Mouse (Mus musculus): Measurements from ENCODE around the gene Gnpat. TPM values are rescaled to one million over a fixed set of nuclear protein-coding genes. Genes with fewer than 3 reads are reported as not detected.

Gnpat gene
- 10 to 100 TPM; 92.7 to 98.3 TPM for total RNA-seq (2021)
- long read RNA-seq, experiment 1, transcript Gnpat-201 (16 exons, 2,984 nt): major isoform, 142 of 177 reads
- long read RNA-seq, experiment 1, partial matches to known transcripts: 18 of 177 reads
- long read RNA-seq, experiment 1, other reads (novel, unspliced or antisense): 17 of 177 reads
- long read RNA-seq, experiment 2, transcript Gnpat-201 (16 exons, 2,984 nt): major isoform, 116 of 154 reads
- long read RNA-seq, experiment 2, partial matches to known transcripts: 16 of 154 reads
- long read RNA-seq, experiment 2, other reads (novel, unspliced or antisense): 22 of 154 reads

DNA sequence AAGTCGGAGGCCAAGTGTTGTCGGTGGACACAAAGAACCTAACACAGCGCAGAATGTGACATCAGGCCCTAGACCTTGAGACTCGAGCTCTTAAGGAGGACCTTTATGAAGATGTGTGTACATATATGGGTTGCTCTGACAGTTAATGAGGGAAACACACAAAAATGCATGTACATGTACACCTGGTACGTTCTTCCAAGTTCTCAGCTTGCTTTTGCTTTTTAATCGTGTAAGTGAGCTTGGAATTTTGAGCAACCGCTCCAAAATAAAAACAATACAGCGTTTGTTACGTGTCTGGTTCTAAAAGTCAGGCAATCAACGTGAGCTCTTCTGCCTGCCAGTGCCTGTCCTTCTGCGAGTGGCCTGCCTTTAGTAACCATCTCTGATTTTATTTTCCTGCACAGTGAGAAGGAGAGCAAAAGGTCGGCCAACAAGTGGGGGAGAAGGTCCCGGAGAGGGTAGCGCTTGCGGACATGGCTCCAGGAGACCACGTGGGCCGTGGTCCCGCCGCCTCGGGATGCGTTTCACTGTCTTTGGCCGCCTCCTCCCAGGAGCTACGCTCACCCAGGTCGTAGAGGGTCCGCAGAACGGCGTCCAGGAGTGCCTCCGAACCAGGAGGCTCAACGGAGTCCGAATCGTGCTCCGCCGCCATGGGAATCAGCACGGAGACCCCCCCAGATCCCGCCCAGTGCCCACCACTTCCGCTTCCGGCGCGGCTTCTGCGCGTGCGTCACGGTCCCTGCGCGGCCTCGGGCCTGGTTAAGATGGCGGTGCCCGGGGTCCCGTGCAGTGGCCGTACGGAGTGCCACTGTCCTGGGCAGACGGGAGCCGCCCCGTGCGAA lies at the start of gene Gnpat, which contains the start of gene 2810004N23Rik:
Gene Gnpat (plus strand): TSS at position 713 of the 842 bp plus-strand sequence.
Gene 2810004N23Rik (minus strand): TSS at position 800 of the 842 bp plus-strand sequence.
- DNase-seq: peak; percentile 95

DNA sequence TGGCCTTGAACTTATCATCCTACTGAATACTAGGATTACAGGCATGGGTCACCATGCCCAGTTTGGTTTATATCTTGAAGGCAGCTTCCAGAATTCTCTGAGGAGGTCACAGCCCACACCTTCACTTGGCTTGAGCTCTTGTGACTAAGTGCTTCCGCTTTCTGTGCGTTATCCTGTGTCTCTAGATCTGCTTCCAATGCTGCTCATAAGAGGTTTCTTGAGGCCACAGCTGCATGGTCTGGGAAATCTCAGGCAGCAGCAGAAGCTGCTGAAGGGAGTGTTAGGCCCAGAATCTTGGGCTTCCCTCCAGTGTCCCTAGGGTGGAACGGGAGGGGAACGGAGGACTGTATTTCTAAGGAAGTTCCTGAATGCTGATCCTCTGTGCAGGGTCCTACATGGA lies 49.5 kb upstream of the Gnpat start:
- DNase-seq: no peak

DNA sequence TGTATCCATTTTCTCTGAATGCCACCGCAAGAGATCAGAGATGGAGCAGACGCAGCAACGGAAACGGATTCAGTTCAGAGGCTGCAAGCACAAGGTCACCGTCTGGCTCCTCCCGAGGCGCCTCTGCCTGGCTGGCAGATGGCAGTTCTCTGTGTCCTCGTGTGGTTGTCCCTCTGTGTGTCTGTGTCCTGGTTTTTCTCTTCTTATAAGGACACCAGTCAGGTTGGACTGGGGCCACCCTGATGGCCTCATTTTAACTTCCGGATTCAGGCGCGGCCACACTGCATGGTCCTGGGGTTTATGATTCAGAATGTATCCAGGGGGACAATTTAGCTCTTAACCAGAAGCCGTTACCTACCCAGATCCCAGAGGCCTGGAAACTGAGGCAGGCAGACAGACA lies 47.0 kb upstream of the Gnpat start:
- DNase-seq: no peak

DNA sequence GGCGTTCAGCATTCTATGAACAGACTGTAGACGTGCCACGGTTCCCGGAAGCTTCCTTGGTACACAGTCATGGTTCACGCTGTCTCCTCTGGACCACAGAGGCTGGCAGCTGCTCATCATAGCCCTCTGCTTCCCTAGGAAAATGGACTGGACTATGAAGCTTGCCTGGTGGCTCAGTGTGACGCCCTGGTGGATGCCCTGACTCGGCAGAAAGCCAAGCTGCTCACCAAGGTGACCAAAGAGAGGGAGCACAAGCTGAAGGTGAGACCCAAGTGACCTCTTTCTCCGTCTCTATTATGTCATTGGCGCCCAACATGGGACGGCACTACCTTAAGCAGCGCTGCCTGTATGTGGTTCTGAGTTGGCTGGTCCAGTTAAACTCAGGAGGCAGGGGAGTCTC lies 46.0 kb upstream of the Gnpat start:
- no peak for DNase-seq

- DNase-seq: no peak
Measured at GRCm38 (mm10) chr8:124817361-124817760, 45.5 kb upstream of the Gnpat start.

DNA sequence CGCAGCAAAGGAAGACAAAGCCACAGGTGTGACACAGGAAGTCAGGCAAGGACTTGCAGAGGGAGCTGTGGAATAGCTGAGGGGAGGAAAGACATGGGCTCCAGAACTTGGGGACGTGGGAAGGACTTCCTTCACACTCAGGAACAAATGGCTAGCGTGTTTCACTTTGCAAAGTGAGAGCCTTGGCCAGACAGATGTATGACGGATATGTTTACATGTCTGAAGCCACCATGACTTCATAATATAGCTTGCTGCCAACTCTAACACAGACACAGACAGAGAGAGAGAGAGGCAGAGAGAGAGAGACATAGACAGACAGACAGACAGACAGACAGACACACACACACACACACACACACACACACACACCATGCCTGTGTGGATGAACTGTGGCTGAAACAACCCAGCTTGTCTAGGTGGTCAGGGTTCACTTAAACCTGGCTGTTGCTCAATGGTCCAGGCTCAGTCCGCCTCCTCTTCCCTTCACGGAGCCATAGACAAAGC lies 43.2 kb upstream of the Gnpat start:
- no peak for DNase-seq

- no peak for DNase-seq
Measured at GRCm38 (mm10) chr8:124820125-124820524, 42.7 kb upstream of the Gnpat start.

- no peak for DNase-seq
Measured at GRCm38 (mm10) chr8:124823497-124823896, 39.3 kb upstream of the Gnpat start.

- DNase-seq: no peak
Measured at GRCm38 (mm10) chr8:124826658-124827057, 36.2 kb upstream of the Gnpat start.

GRCm38 (mm10) chr8:124827387-124827786 lies 35.4 kb upstream of the Gnpat start:
- DNase-seq: peak; percentile 67

- DNase-seq: no peak
Measured at GRCm38 (mm10) chr8:124828561-124829240, 34.1 kb upstream of the Gnpat start.

DNA sequence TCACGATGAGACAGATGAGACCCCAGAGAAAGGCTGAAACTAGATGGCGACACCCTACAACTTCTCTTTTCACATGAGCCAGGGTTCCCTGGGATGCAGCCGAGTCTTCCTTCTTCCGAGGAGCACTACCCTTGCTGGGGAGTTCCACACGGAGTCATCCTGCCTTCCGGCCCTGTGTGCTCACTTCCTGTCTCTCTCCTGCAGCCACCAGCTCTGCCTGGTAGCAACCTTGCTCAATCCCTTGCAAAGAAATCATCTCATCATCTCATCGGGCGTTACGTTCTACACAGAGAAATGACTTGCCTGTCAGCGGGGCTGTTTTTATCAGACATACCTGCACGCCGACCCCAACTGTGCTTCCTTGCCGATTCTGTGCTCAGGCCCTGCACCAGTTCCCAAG lies 32.8 kb upstream of the Gnpat start:
- no peak for DNase-seq

DNA sequence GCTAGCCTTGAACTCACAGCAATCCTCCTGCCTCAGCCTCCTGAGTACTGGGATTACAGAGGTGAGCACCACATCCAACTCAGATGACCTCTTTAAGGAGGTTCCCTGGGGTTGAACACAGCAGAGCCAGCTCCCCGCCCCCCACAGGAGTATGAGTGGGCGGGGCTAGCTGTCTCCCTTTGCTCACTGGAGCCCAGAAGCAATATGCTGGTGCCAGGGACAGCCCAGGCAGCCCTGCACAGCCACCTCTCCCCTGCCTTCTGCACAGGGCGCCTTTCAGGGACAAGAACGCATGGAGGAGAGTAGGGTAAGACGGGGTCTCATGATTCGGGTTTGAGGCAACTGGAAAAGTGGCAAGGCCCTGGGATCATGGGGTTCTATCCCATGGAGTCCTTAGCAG lies 31.3 kb upstream of the Gnpat start:
- no peak for DNase-seq

GRCm38 (mm10) chr8:124831941-124832340 lies 30.9 kb upstream of the Gnpat start:
- no peak for DNase-seq

DNA sequence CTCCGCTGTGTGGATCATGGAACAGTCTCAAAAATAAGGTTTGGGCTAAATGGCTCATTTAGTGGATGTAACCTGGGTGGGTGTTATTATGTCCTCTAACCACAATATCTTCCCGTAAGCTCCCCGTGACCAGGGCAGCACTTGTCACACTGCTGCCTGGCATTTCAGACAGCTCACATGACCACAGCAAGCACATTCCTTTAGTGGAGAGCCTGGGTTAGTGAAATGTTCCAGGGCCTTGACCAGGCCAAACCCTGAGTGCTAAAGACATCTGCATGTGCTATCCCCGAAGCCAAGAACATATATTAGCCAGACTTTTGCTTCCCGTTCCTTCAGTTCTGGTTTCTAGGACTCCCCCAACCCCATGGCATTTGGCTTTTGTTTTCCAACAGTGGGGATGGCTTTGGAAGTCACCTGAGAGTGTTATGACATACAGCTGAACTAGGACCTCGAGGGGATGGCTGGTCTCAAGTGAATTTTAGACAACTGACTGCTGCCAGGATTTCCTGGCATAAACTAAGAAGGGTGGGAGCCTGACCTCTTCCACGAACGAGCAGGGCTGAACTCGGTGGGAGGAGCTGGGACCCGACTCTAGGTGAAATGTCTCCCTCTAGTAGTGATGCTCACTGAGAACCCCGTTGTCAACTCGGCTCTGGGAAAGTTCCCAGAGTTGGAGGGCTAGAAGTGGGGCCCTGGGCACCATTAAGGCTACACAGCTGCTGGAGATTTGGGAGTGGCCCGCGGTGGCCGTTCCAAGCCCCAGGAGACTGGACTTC lies 29.2 kb upstream of the Gnpat start:
- no peak for DNase-seq

- no peak for DNase-seq
Measured at GRCm38 (mm10) chr8:124835848-124836247, 27.0 kb upstream of the Gnpat start.

DNA sequence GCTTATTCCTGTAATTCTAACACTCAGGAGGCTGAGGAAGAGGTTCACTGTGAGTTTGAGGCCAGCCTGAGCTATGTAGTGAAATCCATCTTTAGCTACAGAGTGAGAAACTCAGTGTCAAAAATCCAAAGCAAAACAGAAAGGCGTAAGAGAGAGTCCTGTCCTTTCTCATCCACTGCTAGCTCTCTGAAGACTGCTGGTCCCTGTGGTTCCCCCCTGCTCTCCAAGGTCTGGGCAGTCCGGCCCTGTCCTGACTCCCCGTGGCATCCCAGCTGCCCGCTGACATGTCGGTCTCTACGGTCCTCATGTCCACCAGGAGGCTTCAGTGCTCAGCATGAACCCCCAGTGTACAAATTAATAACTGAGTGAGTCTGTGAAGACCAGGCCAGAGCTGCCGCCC lies 26.6 kb upstream of the Gnpat start:
- no peak for DNase-seq

GRCm38 (mm10) chr8:124836907-124837306 lies 25.9 kb upstream of the Gnpat start:
- DNase-seq: no peak

- DNase-seq: no peak
Measured at GRCm38 (mm10) chr8:124837956-124838355, 24.9 kb upstream of the Gnpat start.

DNA sequence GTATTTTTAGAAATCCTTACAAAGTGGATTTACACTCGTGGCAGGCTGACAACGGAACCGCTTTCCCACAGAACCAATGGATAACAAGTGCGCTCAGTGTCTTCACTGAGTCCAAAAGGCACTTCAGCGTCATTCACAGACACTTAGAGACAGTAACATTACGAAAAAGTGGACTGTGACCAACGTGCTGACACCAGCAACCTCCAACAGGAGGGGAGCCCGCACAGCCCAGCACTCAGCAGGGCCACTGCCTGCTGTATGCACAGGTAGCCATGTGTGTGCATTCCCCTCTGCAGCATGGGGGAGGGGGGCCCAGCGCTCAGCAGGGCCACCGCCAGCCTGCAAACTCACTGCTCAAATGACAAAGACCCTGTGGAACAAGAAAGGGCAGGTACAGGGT lies 23.5 kb upstream of the Gnpat start:
- DNase-seq: no peak

DNA sequence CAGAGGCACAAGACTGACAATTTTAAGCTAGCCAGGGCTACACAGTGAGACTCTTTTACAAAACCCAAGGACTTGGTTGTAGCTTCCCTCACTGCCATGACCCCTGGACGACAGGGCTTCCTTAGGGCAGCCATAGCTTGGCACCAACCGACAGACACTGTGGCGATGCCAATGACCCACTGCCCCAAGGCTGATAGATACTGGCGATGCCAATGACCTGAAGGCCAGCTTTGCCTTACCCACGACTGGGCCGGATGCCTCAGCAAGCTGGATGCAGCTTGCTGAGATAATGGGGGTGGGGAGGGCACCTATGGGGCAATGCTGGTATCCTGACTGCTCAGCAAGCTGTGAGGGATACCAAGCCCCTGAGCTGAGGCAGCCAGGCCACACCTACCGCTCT lies 21.9 kb upstream of the Gnpat start:
- no peak for DNase-seq

GRCm38 (mm10) chr8:124841775-124842174 lies 21.1 kb upstream of the Gnpat start:
- no peak for DNase-seq
